Mouse (Mus musculus): Measurements from ENCODE around the gene Apaf1. TPM values are rescaled to one million over a fixed set of nuclear protein-coding genes. Genes with fewer than 3 reads are reported as not detected.

Gene Apaf1
- polyA plus RNA-seq (2014; fragmentation: Nextera tagmentation; extraction: Ambion mirVana) = 26.9 and 27.1 TPM in 2 replicates

GRCm38 (mm10) chr10:91082550-91083392 is at the start of gene Apaf1, which contains the start of gene Ikbip:
Apaf1 (minus strand) TSS chr10:91082770.
Ikbip (plus strand) TSS chr10:91082940.
- H3K4me2 ChIP-seq = peak within 1 kb of the TSS; percentile 78
- under 1% methylated on average over 87 of the region's 87 CpGs for WGBS
- H3K4me3 ChIP-seq (ENCODE audit: low read depth, low read length) = peak within 1 kb of the TSS; percentile 95
- no peaks in the 10 kb centered on the region for H3K27me3 ChIP-seq (ENCODE audit: insufficient read depth, low read length)
- TF ChIP-seq CTCF (IDR thresholded peaks at IDR 0.05; ENCODE audit: low read depth) = no peak
- peak within 1 kb of the TSS; percentile 84 for H3K27ac ChIP-seq (ENCODE audit: low read depth)
- H3K9ac ChIP-seq = peak within 1 kb of the TSS; percentile 85
- peak; percentile 99 for DNase-seq
- H3K4me1 ChIP-seq (ENCODE audit: insufficient read depth) = no peaks in the 10 kb centered on the region
- H3K36me3 ChIP-seq (ENCODE audit: insufficient read depth) = peaks cover 13% of the 10 kb centered on the region
- no peaks in the 10 kb centered on the region for H3K9me3 ChIP-seq (ENCODE audit: low read depth, low read length)
- peak; percentile 96 for ATAC-seq (ENCODE audit: insufficient read depth)

DNA sequence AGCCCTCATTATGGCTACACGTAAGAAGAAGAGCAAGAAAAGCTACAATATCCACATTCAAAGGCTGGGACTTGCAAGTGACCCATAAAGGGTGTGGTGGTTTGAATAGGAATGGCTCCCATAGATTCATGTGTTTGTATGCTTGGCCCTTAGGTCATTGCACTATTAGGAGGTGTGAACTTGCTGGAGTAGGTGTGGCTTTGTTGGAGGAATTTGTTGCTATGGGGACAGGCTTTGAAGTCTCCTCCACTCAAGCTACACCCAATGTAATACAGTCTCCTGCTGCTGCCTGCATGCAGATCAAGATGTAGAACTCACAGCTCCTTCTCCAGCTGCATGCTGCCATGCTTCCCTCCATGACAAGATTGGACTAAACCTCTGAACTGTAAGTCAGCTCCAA is 49.0 kb upstream of the Apaf1 start:
- no peaks in the 10 kb centered on the region for H3K4me1 ChIP-seq (ENCODE audit: insufficient read depth)
- no peaks in the 10 kb centered on the region for H3K9me3 ChIP-seq (ENCODE audit: low read depth, low read length)
- H3K9ac ChIP-seq = no peak overlapping the region
- ATAC-seq (ENCODE audit: insufficient read depth) (no peak), DNase-seq (no peak)
- TF ChIP-seq CTCF (IDR thresholded peaks at IDR 0.05; ENCODE audit: low read depth) = no peak
- H3K27ac ChIP-seq (ENCODE audit: low read depth) = no peak overlapping the region
- 81% methylated on average over 1 of the region's 1 CpGs for WGBS
- H3K27me3 ChIP-seq (ENCODE audit: insufficient read depth, low read length) = no peaks in the 10 kb centered on the region
- no peak overlapping the region for H3K4me3 ChIP-seq (ENCODE audit: low read depth, low read length)
- no peaks in the 10 kb centered on the region for H3K36me3 ChIP-seq (ENCODE audit: insufficient read depth)
- no peak overlapping the region for H3K4me2 ChIP-seq

DNA sequence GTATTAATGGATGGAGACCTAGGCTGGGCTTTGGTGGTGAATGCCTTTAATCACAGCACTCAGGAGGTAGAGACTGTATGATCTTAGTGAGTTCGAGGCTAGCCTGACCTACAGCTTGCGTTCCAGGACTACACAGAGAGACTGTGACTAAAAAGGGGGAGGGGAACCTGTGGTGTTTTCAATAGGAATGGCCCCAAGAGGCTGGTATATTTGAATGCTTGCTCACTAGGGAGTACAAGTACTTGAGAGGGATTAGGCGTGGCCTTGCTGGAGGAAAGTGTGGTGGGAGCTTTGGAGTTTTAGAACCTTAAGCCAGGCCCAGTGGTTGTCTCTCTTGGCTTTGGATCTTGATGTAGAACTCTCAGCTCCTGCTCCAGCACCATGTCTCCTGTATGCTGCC is 48.2 kb upstream of the Apaf1 start:
- no peak for TF ChIP-seq CTCF (IDR thresholded peaks at IDR 0.05; ENCODE audit: low read depth)
- WGBS = 89% methylated on average over 3 of the region's 3 CpGs

GRCm38 (mm10) chr10:91128551-91129160 is 46.1 kb upstream of the Apaf1 start:
- H3K4me3 ChIP-seq (ENCODE audit: low read depth, low read length) = no peak overlapping the region
- H3K36me3 ChIP-seq (ENCODE audit: insufficient read depth) = no peaks in the 10 kb centered on the region
- no peak overlapping the region for H3K4me2 ChIP-seq
- 66% methylated on average over 1 of the region's 1 CpGs for WGBS
- H3K27ac ChIP-seq (ENCODE audit: low read depth) = no peak overlapping the region
- no peak for TF ChIP-seq CTCF (IDR thresholded peaks at IDR 0.05; ENCODE audit: low read depth)
- ATAC-seq (ENCODE audit: insufficient read depth) (no peak), DNase-seq (no peak)
- no peaks in the 10 kb centered on the region for H3K27me3 ChIP-seq (ENCODE audit: insufficient read depth, low read length)
- 0 out of 2 replicates have a peak, but pooled peaks cover 4% of the 10 kb centered on the region for H3K4me1 ChIP-seq (ENCODE audit: insufficient read depth)
- no peaks in the 10 kb centered on the region for H3K9me3 ChIP-seq (ENCODE audit: low read depth, low read length)
- no peak overlapping the region for H3K9ac ChIP-seq

More for the DNA sequence above, 48.2 kb upstream of the Apaf1 start:
- DNase-seq (no peak), ATAC-seq (ENCODE audit: insufficient read depth) (no peak)
- no peak overlapping the region for H3K27ac ChIP-seq (ENCODE audit: low read depth)
- H3K9ac ChIP-seq = no peak overlapping the region
- no peak overlapping the region for H3K4me3 ChIP-seq (ENCODE audit: low read depth, low read length)
- no peaks in the 10 kb centered on the region for H3K27me3 ChIP-seq (ENCODE audit: insufficient read depth, low read length)
- no peak overlapping the region for H3K4me2 ChIP-seq
- H3K36me3 ChIP-seq (ENCODE audit: insufficient read depth) = no peaks in the 10 kb centered on the region
- H3K9me3 ChIP-seq (ENCODE audit: low read depth, low read length) = no peaks in the 10 kb centered on the region
- no peaks in the 10 kb centered on the region for H3K4me1 ChIP-seq (ENCODE audit: insufficient read depth)

- no peak for DNase-seq
These were observed 44.8 kb upstream of the Apaf1 start for GRCm38 (mm10) chr10:91127395-91127794.

DNA sequence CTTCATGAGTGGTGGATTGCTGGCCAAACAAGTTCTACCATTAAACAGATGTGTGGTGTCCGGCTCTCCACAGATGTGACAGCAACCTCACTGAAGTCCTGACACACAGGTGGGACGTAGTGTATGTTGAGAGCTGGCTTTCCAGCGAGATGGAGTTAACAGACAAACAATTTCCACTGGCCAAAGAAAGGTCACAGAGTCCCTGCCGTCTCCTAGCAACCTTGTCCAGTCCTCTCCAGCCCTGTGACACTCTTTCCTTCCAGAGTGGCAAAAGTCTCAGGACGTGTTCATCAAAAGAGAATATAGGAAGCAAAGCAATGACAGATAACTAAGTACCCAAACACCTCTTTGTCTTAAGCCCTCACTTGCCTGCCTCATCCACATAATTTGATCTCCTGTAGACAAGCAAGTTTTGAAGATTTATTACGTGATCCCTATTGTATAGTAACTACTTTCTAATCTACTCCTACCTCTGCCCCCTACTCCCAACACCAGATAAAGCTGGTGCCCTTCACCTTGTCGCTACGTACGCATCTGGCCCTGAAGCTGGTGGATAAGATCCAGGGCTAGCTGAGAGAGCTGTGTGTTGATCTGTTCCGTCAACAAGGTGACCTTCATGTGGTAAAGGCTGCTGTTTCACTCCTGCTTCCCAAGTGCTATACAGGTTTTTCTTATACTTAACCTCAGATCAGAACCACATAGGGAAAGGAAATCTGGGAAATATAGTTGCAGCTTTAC is 44.2 kb upstream of the Apaf1 start:
- DNase-seq = no peak
- Histone ChIP-seq H3K36me3 (ENCODE audit: insufficient read depth) (peaks cover 5% of the 10 kb centered on the region), H3K27me3 (ENCODE audit: insufficient read depth, low read length) (no peaks in the 10 kb centered on the region), H3K4me1 (ENCODE audit: insufficient read depth) (peaks cover 9% of the 10 kb centered on the region; the same call in 1 of the 2 replicates), H3K9me3 (ENCODE audit: low read depth, low read length) (no peaks in the 10 kb centered on the region), H3K9ac (no peak overlapping the region), H3K4me3 (ENCODE audit: low read depth, low read length) (no peak overlapping the region), H3K4me2 (no peak overlapping the region), H3K27ac (ENCODE audit: low read depth) (no peak overlapping the region)
- no peak for ATAC-seq (ENCODE audit: insufficient read depth)
- WGBS = 39% methylated on average over 10 of the region's 10 CpGs
- no peak for TF ChIP-seq CTCF (IDR thresholded peaks at IDR 0.05; ENCODE audit: low read depth)

More at GRCm38 (mm10) chr10:91127395-91127794, 44.8 kb upstream of the Apaf1 start:
- peaks cover 7% of the 10 kb centered on the region; the same call in 1 of the 2 replicates for H3K4me1 ChIP-seq (ENCODE audit: insufficient read depth)
- no peaks in the 10 kb centered on the region for H3K27me3 ChIP-seq (ENCODE audit: insufficient read depth, low read length)
- no peak overlapping the region for H3K4me3 ChIP-seq (ENCODE audit: low read depth, low read length)
- no peaks in the 10 kb centered on the region for H3K9me3 ChIP-seq (ENCODE audit: low read depth, low read length)
- H3K27ac ChIP-seq (ENCODE audit: low read depth) = no peak overlapping the region
- WGBS = 68% methylated on average over 2 of the region's 2 CpGs
- H3K36me3 ChIP-seq (ENCODE audit: insufficient read depth) = no peaks in the 10 kb centered on the region
- TF ChIP-seq CTCF (IDR thresholded peaks at IDR 0.05; ENCODE audit: low read depth) = no peak
- H3K4me2 ChIP-seq = no peak overlapping the region
- no peak overlapping the region for H3K9ac ChIP-seq
- no peak for ATAC-seq (ENCODE audit: insufficient read depth)

Data from lung, embryonic 14.5 days (tissue).